Mouse (Mus musculus) ES-Bruce4 (cell line): ENCODE data around the gene Vmn1r199.

Source experiments
- EP300 ChIP-seq: IDR thresholded peaks from 2 replicates; pipeline ENCODE4 v1.6.1; 2011; ENCODE audit warnings: low read depth, low read length; ENCODE audit not compliant: insufficient read depth
- POLR2A ChIP-seq: IDR thresholded peaks from one replicate; pipeline ENCODE4 v1.8.1; 2011; ENCODE audit warnings: low read length; ENCODE audit not compliant: insufficient read depth

- TF ChIP-seq EP300 = no peak
- no peak for TF ChIP-seq POLR2A
Measured at GRCm38 (mm10) chr13:22402978-22403377, 23.4 kb downstream of the Vmn1r199 start.
